Comparison of ENCODE assay signal across 16 mouse cellular contexts in genomic region chr11:14818936-14819335, GRCm38 (mm10).
DNase-seq lines count a peak whose midpoint lies in the region; ATAC-seq and TF ChIP-seq lines count a peak whose summit lies in the region.
"Had no signal": no experiment of that assay in that cellular context is flagged by ENCODE, and none has a peak within 500 bp of the region (broad histone marks: within the 10 kb centered on the region; RNA-seq: fewer than 3 reads in every experiment).

No protein-coding gene starts in this region.

- ATAC-seq in frontal cortex, adult (ENCODE audit: low TSS enrichment), result peak; percentile 95
- no peak for ATAC-seq in megakaryocyte, adult 5-6 weeks (ENCODE audit: poor library complexity, severe bottlenecking)
- no peak for ATAC-seq in heart, embryonic 11.5 days (replicated peaks; ENCODE audit: insufficient number of reproducible peaks, low FRiP score, low TSS enrichment)
- ATAC-seq: inflammation-experienced regulatory T-cells, adult 6 months had no signal

- no peak overlapping the region for H3K4me3 ChIP-seq in heart, embryonic 11.5 days (ENCODE audit: low read depth, low read length)
- H3K4me3 ChIP-seq: embryonic facial prominence, embryonic 13.5 days; heart, embryonic 10.5 days; limb, embryonic 13.5 days had no signal

- H3K9me3 ChIP-seq in heart, embryonic 11.5 days (replicated peaks; ENCODE audit: control insufficient read depth, low read length), result no peaks in the 10 kb centered on the region
- H3K9me3 ChIP-seq: embryonic facial prominence, embryonic 13.5 days; heart, embryonic 10.5 days; limb, embryonic 13.5 days had no signal

- WGBS in heart, embryonic 11.5 days (ENCODE audit: insufficient replicate concordance), result 20% methylated on average over 2 of the region's 2 CpGs

- no peak overlapping the region for H3K4me2 ChIP-seq in heart, embryonic 11.5 days
- H3K4me2 ChIP-seq: embryonic facial prominence, embryonic 13.5 days; limb, embryonic 13.5 days had no signal

- H3K27me3 ChIP-seq in heart, embryonic 11.5 days (ENCODE audit: control insufficient read depth, insufficient read depth, low read length), result no peaks in the 10 kb centered on the region
- H3K27me3 ChIP-seq: embryonic facial prominence, embryonic 13.5 days; limb, embryonic 13.5 days had no signal

- H3K9ac ChIP-seq in heart, embryonic 11.5 days (ENCODE audit: low read depth, low read length), result no peak overlapping the region
- H3K9ac ChIP-seq: embryonic facial prominence, embryonic 13.5 days; limb, embryonic 13.5 days had no signal

- no peak for TF ChIP-seq CTCF in brain, embryonic 14.5 days (IDR thresholded peaks at IDR 0.05; ENCODE audit: borderline replicate concordance, extremely low read depth, insufficient read depth, insufficient read length)

- no peaks in the 10 kb centered on the region for H3K4me1 ChIP-seq in heart, embryonic 11.5 days (ENCODE audit: control insufficient read depth, insufficient read depth, low read length)
- H3K4me1 ChIP-seq: embryonic facial prominence, embryonic 13.5 days; heart, embryonic 10.5 days; limb, embryonic 13.5 days had no signal

- H3K27ac ChIP-seq in heart, embryonic 11.5 days (ENCODE audit: low read depth, low read length), result no peak overlapping the region
- H3K27ac ChIP-seq: embryonic facial prominence, embryonic 13.5 days; heart, embryonic 10.5 days; limb, embryonic 13.5 days; stomach, postnatal 0 days had no signal

- H3K36me3 ChIP-seq in heart, embryonic 11.5 days (ENCODE audit: control insufficient read depth, insufficient read depth, low read length), result no peaks in the 10 kb centered on the region
- H3K36me3 ChIP-seq: embryonic facial prominence, embryonic 13.5 days; heart, embryonic 10.5 days; limb, embryonic 13.5 days had no signal

- DNase-seq in frontal cortex, postnatal 25 days (ENCODE audit: low spot score in 2 of 2), result no peak
- peak; percentile 72 for DNase-seq in brain, embryonic 14.5 days (ENCODE audit: low read depth)
- DNase-seq in layer of hippocampus, adult 9-11 months, result peak; percentile 24
- DNase-seq in right cerebral cortex, postnatal 10 days (ENCODE audit: low spot score in 2 of 2), result peak; percentile 50 to 57
- DNase-seq: adrenal gland, postnatal 36 days; cerebellum, adult 2 months; gastrocnemius, postnatal 14 days; heart, postnatal 4 days had no signal

- no peak for TF ChIP-seq POLR2A in brain, embryonic 14.5 days (IDR thresholded peaks at IDR 0.05; ENCODE audit: borderline replicate concordance, extremely low read depth, insufficient read depth, insufficient read length, poor library complexity, severe bottlenecking)

Comparison
In these comparisons a context has a peak if more than half of its experiments do, and no peak if none do; other contexts are left out.
1. DNase-seq: peak in brain, embryonic 14.5 days (single experiment), layer of hippocampus, adult 9-11 months (single experiment) and right cerebral cortex, postnatal 10 days (2 of 2); none in frontal cortex, postnatal 25 days (0 of 2).